Mouse (Mus musculus): ENCODE measurements around the gene Zfp455.
"Not testable (repeated sequence)": the region's sequence is repeated elsewhere in the genome, so short reads cannot be mapped to it uniquely, and the experiment has no call there.

Zfp455 gene

GRCm38 (mm10) chr13:67194340-67194894 lies at the start of gene Zfp455:
Zfp455 (plus strand) TSS chr13:67194506.
- DNase-seq (ENCODE audit: low read depth in 1 of 2, low spot score in 2 of 2): peak in 1 of 2 experiments; percentile 22

GRCm38 (mm10) chr13:67166122-67166521 lies 28.2 kb upstream of the Zfp455 start:
- not testable (repeated sequence) for DNase-seq (ENCODE audit: low read depth in 1 of 2, low spot score in 2 of 2)

- peak; percentile 44 to 48 for DNase-seq (ENCODE audit: low read depth in 1 of 2, low spot score in 2 of 2)
Observed at GRCm38 (mm10) chr13:67172991-67173722, 21.1 kb upstream of the Zfp455 start, which contains the start of gene Rsl1. Rsl1 (plus strand) TSS chr13:67173182.

- DNase-seq (ENCODE audit: low read depth in 1 of 2, low spot score in 2 of 2): no peak
Observed at GRCm38 (mm10) chr13:67173723-67174055, 20.6 kb upstream of the Zfp455 start.

- DNase-seq (ENCODE audit: low read depth in 1 of 2, low spot score in 2 of 2): no peak
Observed at GRCm38 (mm10) chr13:67201656-67202055, 7.3 kb downstream of the Zfp455 start.

GRCm38 (mm10) chr13:67214015-67214607 lies 19.8 kb downstream of the Zfp455 start:
- no peak for DNase-seq (ENCODE audit: low read depth in 1 of 2, low spot score in 2 of 2)
